Mouse (Mus musculus): Measurements from ENCODE around the gene Ece1.

DNA sequence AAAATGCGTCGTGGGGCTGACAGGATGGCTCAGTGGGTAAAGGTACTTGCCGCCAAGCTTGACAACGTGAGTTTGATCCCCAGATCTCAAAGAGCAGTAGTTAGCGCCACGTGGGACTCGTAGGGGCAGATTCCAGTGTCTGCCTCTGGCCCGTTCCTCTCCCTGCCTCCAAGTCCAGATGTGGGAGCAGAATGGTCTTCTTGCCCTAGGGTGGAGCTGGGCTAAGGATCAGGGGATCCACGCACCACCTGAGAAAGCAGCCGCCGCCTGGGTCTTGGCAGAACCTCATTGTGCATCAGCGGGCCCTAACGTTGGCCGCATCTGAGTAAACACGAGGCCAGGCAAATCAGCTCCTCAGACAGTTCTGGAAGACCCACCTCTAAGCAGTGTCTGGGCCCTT is 61.0 kb downstream of the Ece1 start:
- TF ChIP-seq CTCF (conservative IDR thresholded peaks at IDR 0.05; ENCODE audit: insufficient read depth, insufficient read length, low read depth, low read length) (no peak), POLR2A (IDR thresholded peaks at IDR 0.05; ENCODE audit: low read depth, low read length) (no peak)
